Mouse (Mus musculus): ENCODE data around the gene Ranbp3.

DNA sequence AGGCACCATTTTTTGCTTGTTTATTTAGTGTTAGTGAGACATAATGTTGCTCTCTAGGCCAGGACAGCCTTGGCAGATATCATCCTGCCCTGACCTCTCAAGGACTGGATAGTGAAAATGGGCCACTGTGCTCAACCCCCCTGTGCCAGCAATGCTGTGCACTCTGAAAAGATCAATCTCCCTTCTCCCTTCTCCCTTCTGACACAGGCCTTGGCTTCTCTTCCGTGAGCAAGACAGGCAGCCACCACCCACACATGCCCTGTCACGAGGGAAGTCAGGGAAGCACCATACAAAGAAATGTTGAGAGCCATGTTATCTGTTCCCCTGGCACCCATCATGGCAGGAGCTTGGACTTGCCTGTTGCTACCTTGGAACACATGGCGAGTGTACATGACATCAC lies 17.8 kb upstream of the Ranbp3 start:
- no peak for TF ChIP-seq POLR2A (IDR thresholded peaks at IDR 0.05; ENCODE audit: borderline replicate concordance, extremely low read depth, low read depth, low read length)
- TF ChIP-seq CTCF (IDR thresholded peaks at IDR 0.05; ENCODE audit: insufficient read depth, low read length) = no peak
